Comparison of ENCODE assay signal across 29 mouse cellular contexts in the genomic region with DNA sequence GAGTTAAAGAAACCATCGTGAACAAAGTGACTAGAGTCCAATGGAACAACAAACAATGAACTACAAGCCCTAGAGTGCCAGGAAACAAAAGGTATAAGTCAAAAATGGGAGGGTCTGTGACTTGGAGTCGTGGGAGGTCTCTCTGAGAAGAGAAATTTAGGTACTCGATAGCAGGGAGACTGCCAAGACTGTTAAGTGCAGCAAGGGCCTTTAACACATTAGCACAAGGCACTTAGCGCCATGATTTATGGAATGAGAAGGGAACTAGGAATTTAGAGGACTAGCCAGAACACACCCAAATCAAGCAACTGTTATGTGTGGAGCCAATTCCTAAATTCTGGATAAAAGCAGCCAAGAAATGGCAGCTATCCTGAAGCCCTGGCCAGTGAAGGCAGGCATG.
A peak's percentile ranks its signal among the peaks of the same experiment; 100 is the strongest.
DNase-seq lines count a peak whose midpoint lies in the region; ATAC-seq and TF ChIP-seq lines count a peak whose summit lies in the region.
"Had no signal": no experiment of that assay in that cellular context is flagged by ENCODE, and none has a peak within 500 bp of the region (broad histone marks: within the 10 kb centered on the region; RNA-seq: fewer than 3 reads in every experiment).

No protein-coding gene starts in this region.

- H3K4me3 ChIP-seq in lung, embryonic 16.5 days (ENCODE audit: low read length): no peak overlapping the region
- H3K4me3 ChIP-seq in midbrain, embryonic 11.5 days (ENCODE audit: low read depth, low read length): no peak overlapping the region
- no peak overlapping the region for H3K4me3 ChIP-seq in midbrain, embryonic 10.5 days
- H3K4me3 ChIP-seq in embryonic fibroblast, embryonic 13.5 days (ENCODE audit: insufficient read depth, low read length): no peak overlapping the region
- H3K4me3 ChIP-seq: embryonic facial prominence, embryonic 12.5 days; embryonic facial prominence, embryonic 15.5 days; erythroblast, embryonic 14.5 days; forebrain, embryonic 12.5 days; forebrain, embryonic 15.5 days; heart, adult 2 months; heart, embryonic 10.5 days; heart, embryonic 13.5 days had no signal

- TF ChIP-seq POLR2A in embryonic fibroblast, embryonic 13.5 days (IDR thresholded peaks at IDR 0.05; ENCODE audit: low read depth, low read length): no peak

- H3K27ac ChIP-seq in lung, embryonic 16.5 days (ENCODE audit: low read length): peak overlapping the region; percentile 35; the same call in 1 of the 2 replicates
- no peak overlapping the region for H3K27ac ChIP-seq in midbrain, embryonic 11.5 days (ENCODE audit: low read depth, low read length)
- H3K27ac ChIP-seq in midbrain, embryonic 10.5 days (replicated peaks): no peak overlapping the region
- peak overlapping the region; percentile 17; the same call in 1 of the 2 replicates for H3K27ac ChIP-seq in embryonic fibroblast, embryonic 13.5 days (ENCODE audit: insufficient read depth, low read length)
- H3K27ac ChIP-seq: embryonic facial prominence, embryonic 12.5 days; embryonic facial prominence, embryonic 15.5 days; forebrain, embryonic 12.5 days; forebrain, embryonic 15.5 days; heart, adult 2 months; heart, embryonic 10.5 days; hindbrain, embryonic 14.5 days; hindbrain, postnatal 0 days had no signal

- no peak for TF ChIP-seq CTCF in embryonic fibroblast, embryonic 13.5 days (IDR thresholded peaks at IDR 0.05; ENCODE audit: borderline replicate concordance, insufficient read depth, low read length)

- H3K36me3 ChIP-seq in lung, embryonic 16.5 days (ENCODE audit: control insufficient read depth, insufficient read depth, low read length): peaks cover 17% of the 10 kb centered on the region
- peaks cover 6% of the 10 kb centered on the region; the same call in 1 of the 2 replicates for H3K36me3 ChIP-seq in midbrain, embryonic 11.5 days (ENCODE audit: control insufficient read depth, insufficient read depth, low read length)
- H3K36me3 ChIP-seq in midbrain, embryonic 10.5 days: peaks cover 61% of the 10 kb centered on the region
- H3K36me3 ChIP-seq: embryonic facial prominence, embryonic 15.5 days; G1E had no signal

- WGBS in lung, embryonic 16.5 days: 66% methylated on average over 4 of the region's 4 CpGs
- 90% methylated on average over 4 of the region's 4 CpGs for WGBS in midbrain, embryonic 11.5 days
- WGBS in midbrain, embryonic 10.5 days: 86% methylated on average over 4 of the region's 4 CpGs

- DNase-seq in lung, postnatal 25 days (ENCODE audit: low spot score): no peak
- peak; percentile 41 for DNase-seq in midbrain, embryonic 11.5 days (ENCODE audit: low spot score, missing footprints)
- no peak for DNase-seq in midbrain, embryonic 10.5 days (ENCODE audit: low spot score)
- DNase-seq in kidney, adult 9 months: no peak
- DNase-seq: adrenal gland, adult 2 months; adrenal gland, postnatal 14 days; B cell, adult 2 months; cerebellum, adult 11 months; cerebellum, adult 2 months; cerebellum, adult 9-11 months; cerebellum, postnatal 25 days; gastrocnemius, postnatal 10 days; gastrocnemius, postnatal 36 days; heart, adult 2 months; heart, postnatal 14 days; heart, postnatal 4 days had no signal

- no peaks in the 10 kb centered on the region for H3K9me3 ChIP-seq in lung, embryonic 16.5 days (ENCODE audit: control insufficient read depth, low read length)
- H3K9me3 ChIP-seq in midbrain, embryonic 11.5 days (ENCODE audit: control insufficient read depth, low read length): no peaks in the 10 kb centered on the region
- no peaks in the 10 kb centered on the region for H3K9me3 ChIP-seq in midbrain, embryonic 10.5 days (replicated peaks)
- H3K9me3 ChIP-seq: embryonic facial prominence, embryonic 12.5 days; embryonic facial prominence, embryonic 15.5 days; forebrain, embryonic 12.5 days; forebrain, embryonic 15.5 days; heart, embryonic 10.5 days; heart, embryonic 13.5 days had no signal

- H3K27me3 ChIP-seq in lung, embryonic 16.5 days (ENCODE audit: control insufficient read depth, insufficient read depth, low read depth, low read length): no peaks in the 10 kb centered on the region
- no peaks in the 10 kb centered on the region for H3K27me3 ChIP-seq in midbrain, embryonic 11.5 days (ENCODE audit: control insufficient read depth, insufficient read depth, low read length)
- H3K27me3 ChIP-seq in midbrain, embryonic 10.5 days (ENCODE audit: low read depth, poor library complexity, severe bottlenecking): no peaks in the 10 kb centered on the region
- H3K27me3 ChIP-seq: CH12.LX; embryonic facial prominence, embryonic 12.5 days; embryonic facial prominence, embryonic 15.5 days; forebrain, embryonic 12.5 days; forebrain, embryonic 15.5 days; heart, embryonic 13.5 days had no signal

- no peak overlapping the region for H3K4me2 ChIP-seq in lung, embryonic 16.5 days (ENCODE audit: low read depth, low read length)
- no peak overlapping the region for H3K4me2 ChIP-seq in midbrain, embryonic 11.5 days
- H3K4me2 ChIP-seq: embryonic facial prominence, embryonic 12.5 days; embryonic facial prominence, embryonic 15.5 days; forebrain, embryonic 12.5 days; forebrain, embryonic 15.5 days; heart, embryonic 13.5 days; hindbrain, embryonic 14.5 days had no signal

- H3K9ac ChIP-seq in lung, embryonic 16.5 days (ENCODE audit: low read length): no peak overlapping the region
- H3K9ac ChIP-seq in midbrain, embryonic 11.5 days (ENCODE audit: low read length): no peak overlapping the region
- H3K9ac ChIP-seq: embryonic facial prominence, embryonic 12.5 days; embryonic facial prominence, embryonic 15.5 days; forebrain, embryonic 12.5 days; forebrain, embryonic 15.5 days; heart, embryonic 13.5 days; hindbrain, embryonic 14.5 days had no signal

- ATAC-seq in lung, embryonic 16.5 days (ENCODE audit: low read depth): no peak
- ATAC-seq in midbrain, embryonic 11.5 days (ENCODE audit: low FRiP score): no peak
- ATAC-seq: forebrain, embryonic 15.5 days; hindbrain, postnatal 0 days had no signal

- peaks cover 17% of the 10 kb centered on the region for H3K4me1 ChIP-seq in lung, embryonic 16.5 days (replicated peaks; ENCODE audit: control insufficient read depth, insufficient read depth, low read length)
- no peaks in the 10 kb centered on the region for H3K4me1 ChIP-seq in midbrain, embryonic 11.5 days (ENCODE audit: control insufficient read depth, insufficient read depth, low read length)
- H3K4me1 ChIP-seq in midbrain, embryonic 10.5 days: no peaks in the 10 kb centered on the region
- H3K4me1 ChIP-seq in embryonic fibroblast, embryonic 13.5 days (ENCODE audit: control insufficient read depth, insufficient read depth, low read length): peaks cover 10% of the 10 kb centered on the region
- H3K4me1 ChIP-seq: embryonic facial prominence, embryonic 12.5 days; embryonic facial prominence, embryonic 15.5 days; forebrain, embryonic 12.5 days had no signal

Comparison
In these comparisons a context has a peak if more than half of its experiments do, and no peak if none do; other contexts are left out.
1. H3K27ac ChIP-seq: peak in lung, embryonic 16.5 days (single experiment) and embryonic fibroblast, embryonic 13.5 days (single experiment); none in midbrain, embryonic 11.5 days (single experiment) and midbrain, embryonic 10.5 days (single experiment).